Mouse (Mus musculus): ENCODE results near the gene Metrnl.

Gene Metrnl

DNA sequence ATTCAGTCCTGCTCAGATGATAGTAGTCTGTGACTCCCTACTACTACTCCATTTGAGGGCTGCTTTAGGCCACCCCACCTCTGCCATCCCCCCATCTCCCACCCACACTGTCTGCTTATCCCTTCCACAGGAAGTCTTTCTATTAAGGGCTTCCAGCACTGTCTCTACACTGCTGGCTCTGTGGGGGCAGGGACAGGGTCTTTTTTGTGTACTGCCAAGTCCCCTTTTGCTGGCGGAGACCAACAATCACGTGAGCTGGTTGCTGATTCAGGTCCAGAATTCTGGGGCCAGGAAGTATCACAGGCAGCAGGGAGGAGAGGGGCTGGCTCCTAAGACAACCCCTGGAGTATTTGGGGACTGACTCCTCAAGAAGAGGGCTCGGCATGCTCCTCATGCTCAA, 18.1 kb upstream of the Metrnl start:
- in situ Hi-C loops (cut with MboI, MseI), result no loop called here

DNA sequence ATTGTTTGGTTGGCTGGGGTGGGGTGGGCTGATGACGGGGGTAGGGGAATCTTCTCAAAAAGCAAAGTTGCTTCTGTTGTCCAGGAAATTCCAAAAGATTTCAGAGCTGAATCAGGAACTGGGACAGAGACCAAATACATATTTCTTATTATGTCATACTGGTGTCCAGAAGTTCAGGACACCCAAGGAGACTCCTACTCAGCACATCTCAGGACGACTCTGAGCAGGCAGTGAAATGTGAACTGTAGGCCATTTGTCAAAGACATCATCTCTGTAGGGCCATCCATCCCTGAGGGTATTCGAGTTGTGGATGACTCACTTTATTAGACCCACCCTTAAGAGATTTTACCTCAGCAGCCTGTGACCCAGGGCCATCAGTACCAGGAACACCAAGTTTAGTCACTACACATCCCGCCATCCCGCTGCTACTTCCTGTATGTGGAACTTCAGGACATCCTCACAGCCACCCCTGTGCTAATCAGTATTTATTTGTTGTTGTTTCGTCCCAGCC, 15.8 kb upstream of the Metrnl start:
- in situ Hi-C loops (cut with MboI, MseI), result no loop called here

DNA sequence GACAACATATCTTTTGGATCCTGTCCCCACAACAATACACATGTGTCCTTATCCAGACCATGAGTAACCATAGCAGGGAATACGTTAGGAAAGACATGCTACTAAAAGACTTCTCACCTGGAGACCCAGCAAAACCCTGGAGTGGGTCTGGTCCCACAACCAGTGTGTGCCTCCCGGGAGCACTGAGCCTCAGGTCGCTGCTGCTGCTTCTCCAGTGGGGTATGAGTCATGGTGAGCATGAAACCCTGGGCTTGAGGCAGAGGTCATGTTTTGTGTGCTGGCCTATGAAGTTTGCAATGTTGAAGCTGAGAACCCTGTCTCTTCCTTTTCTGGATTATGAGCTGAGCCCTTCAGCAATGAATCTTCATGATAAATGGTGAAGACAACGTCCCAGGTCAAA, 15.3 kb upstream of the Metrnl start:
- in situ Hi-C loops (cut with MboI, MseI), result no loop called here

- in situ Hi-C loops (cut with MboI, MseI), result no loop called here
Observed at GRCm38 (mm10) chr11:121686674-121687073, 14.7 kb upstream of the Metrnl start.

DNA sequence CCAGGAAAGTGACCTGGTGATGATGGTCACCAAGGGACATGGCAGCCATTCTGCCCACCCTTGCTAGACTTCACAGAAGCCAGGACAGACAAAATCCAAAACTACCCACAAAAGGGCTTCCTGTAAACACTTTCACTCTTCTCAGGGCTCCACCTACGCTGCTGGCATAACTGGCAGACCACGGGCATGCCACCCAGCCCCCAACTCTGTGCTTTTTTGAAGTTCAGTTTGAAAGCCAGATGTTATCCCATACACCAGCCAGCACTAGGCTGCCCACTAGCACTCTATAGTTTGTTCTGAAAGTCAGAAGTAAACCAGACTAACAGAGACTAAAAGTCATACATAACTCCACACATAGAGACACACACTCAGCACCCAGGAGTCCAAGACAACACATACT, 13.3 kb upstream of the Metrnl start:
- in situ Hi-C loops (cut with MboI, MseI), result no loop called here

DNA sequence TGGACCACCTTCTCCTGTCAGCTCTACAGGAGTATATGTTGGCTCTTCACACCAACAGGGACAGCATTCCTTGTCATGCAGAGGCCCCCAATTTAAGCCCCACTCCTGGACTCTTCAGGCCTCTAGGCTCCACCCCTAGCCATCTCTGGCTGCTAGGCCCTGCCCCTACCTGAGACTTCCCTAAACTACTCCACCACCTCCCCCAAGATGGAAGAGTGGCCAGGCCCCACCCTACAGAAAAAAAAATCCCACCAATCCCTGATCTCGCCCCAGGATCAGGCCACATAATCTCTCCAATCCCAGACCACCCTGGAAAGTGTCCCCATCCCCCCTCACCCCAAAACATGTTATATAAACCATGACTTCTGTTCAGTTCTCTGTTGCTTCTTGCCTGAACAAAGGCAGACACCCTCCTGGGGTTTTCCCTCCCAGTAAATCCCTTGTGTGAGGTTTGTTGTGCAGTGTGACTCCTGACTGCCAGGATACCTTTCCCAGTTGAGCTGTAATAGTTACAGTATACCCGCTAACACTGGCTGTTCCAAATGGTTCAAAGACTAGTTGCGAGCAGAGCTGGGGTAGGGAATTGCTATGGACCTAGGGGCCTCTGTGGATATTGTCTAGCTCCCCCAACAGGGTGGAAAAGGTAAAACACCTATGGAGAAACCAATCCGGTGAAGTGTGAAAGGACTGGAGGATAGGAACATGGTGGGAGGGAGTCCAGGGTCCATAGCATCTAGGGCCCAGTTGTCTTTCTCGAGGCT, 5.9 kb upstream of the Metrnl start:
- in situ Hi-C loops (cut with MboI, MseI), result no loop called here

DNA sequence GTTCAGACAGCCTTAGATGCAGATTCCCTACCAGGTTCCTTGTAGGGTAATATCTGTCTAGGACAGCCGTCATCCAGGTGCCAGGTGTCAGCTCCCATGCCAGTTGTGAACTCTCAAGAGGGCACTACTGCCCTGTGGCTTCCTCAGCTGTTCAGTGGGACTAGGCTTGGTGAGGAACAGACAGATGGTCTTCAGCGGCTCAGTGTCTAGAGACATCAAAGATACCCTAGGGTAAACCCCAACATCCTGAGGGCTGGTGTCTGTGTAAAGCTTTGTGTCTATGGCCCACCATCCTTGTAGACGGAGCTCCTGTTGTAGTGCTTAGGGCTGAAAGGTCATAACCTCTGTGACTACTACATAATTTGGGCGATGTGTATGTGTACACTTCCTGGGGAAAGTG, 4.1 kb upstream of the Metrnl start:
- in situ Hi-C loops (cut with MboI, MseI), result no loop called here

GRCm38 (mm10) chr11:121698381-121698955, 2.9 kb upstream of the Metrnl start:
- in situ Hi-C loops (cut with MboI, MseI), result no loop called here

DNA sequence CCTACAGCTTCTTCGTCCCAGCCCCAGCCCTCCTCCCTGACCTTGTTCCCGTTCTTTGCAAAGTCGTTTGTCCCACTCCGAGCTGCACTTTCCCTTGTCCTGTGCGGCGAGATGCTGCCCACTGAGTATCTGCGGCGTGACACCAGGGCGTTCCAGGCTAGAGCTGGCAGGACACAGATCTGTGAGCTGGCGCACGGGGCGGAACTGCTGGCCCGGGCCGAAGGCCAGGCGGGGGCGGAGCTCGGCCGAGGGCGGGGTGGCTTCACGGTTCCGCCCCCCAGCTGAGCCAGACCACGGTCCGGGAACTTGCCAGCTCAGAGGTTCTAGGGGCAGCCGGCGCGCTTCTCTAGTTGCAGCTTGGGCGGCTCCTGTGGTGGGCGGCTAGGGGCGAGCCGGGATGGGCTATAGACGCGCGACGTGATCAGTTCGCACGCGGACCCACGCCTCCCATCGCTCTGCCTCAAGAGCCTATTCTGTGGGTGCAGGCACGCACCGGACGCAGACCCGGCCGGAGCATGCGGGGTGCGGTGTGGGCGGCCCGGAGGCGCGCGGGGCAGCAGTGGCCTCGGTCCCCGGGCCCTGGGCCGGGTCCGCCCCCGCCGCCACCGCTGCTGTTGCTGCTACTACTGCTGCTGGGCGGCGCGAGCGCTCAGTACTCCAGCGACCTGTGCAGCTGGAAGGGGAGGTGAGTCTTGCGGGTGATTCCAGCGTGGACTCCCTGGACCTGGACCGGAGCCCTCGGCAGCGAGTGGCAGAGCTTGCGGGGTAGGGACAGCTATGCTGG, 959 bp downstream of the Metrnl start:
- in situ Hi-C loops (cut with MboI, MseI), result no loop called here

GRCm38 (mm10) chr11:121702895-121703618, 1.7 kb downstream of the Metrnl start:
- in situ Hi-C loops (cut with MboI, MseI), result no loop called here

- in situ Hi-C loops (cut with MboI, MseI), result no loop called here
Observed at GRCm38 (mm10) chr11:121703619-121704215, 2.4 kb downstream of the Metrnl start.

DNA sequence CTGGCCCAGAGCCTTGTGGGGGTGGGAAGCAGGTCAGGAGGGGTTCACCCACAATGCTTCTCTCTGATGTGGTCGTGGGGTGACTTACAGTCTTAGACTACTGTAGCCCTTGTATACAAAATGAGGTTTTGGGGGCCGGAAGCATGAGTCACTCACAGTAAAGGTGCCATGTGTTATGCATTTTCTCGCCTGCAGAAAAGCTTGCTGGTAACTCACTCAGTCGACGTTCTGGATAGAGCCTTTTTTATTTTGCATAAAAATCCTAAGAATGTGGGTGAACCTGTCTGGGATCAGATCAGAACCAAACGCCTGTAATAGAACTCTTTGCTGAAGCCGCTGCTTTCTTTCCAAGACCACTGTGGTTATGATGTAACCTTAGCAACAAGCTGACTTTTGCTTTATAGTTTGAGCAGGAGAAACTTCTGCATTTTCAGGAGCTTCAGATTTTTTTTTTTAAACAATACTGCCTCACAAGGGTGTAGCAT, 5.2 kb downstream of the Metrnl start:
- in situ Hi-C loops (cut with MboI, MseI), result no loop called here

DNA sequence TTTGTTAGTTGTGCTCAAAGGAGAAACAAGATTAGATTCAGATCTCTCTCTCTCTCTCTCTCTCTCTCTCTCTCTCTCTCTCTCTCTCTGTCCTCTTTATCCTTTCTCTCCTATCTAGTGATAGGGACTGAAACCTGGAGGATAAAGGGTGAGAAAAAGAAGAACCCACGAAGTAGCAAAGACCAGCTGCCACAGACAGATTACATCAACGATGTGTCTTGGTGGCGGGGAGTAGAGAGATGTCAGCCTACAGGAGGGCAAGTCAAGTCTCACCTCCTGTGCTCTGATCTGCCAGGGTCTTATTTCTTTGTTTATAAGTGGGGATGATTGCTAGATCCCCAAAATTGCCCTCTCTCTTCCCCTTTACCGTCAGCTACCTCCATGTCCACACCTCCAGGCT, 7.9 kb downstream of the Metrnl start:
- in situ Hi-C loops (cut with MboI, MseI), result no loop called here

GRCm38 (mm10) chr11:121710245-121710644, 8.9 kb downstream of the Metrnl start:
- in situ Hi-C loops (cut with MboI, MseI), result no loop called here

- in situ Hi-C loops (cut with MboI, MseI), result no loop called here
Observed at GRCm38 (mm10) chr11:121712987-121713386, 11.6 kb downstream of the Metrnl start.

- in situ Hi-C loops (cut with MboI, MseI), result no loop called here
Observed at GRCm38 (mm10) chr11:121713569-121713968, 12.2 kb downstream of the Metrnl start.

DNA sequence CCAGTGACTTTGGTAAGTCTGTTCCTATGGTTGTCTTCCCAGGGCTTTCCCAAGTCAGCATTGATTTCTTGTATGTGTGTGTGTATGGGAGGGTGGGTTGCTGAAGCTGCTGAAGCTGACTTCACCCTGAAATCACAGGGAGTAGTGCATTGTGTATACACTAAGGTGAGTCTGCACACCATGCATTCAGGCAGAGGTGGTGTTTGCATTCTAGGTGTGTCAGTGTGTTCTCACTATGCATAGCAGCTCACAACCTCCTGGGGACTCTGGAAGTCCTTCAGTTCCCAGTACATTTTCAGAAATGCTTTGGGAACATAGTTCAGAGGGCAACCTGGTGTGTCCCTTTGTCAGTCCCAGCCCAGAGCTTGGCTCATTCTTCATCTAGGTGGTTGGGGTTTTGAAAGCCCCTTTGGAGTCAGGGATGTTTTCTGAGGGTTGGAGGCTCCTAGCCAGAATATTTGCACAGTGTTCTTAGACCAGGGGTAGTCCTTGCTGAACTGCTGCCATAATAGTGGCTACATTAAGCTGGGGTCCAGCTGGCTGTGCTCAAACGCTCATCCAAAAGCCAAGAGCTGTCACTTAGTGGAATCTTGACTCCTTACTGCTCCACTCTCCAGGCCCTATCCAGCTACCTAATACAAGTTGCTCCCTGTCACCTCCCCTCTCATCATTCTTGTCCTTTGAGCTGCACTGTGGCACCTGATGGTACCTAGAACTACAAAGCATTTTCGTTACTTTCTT, 13.6 kb downstream of the Metrnl start:
- in situ Hi-C loops (cut with MboI, MseI), result no loop called here

DNA sequence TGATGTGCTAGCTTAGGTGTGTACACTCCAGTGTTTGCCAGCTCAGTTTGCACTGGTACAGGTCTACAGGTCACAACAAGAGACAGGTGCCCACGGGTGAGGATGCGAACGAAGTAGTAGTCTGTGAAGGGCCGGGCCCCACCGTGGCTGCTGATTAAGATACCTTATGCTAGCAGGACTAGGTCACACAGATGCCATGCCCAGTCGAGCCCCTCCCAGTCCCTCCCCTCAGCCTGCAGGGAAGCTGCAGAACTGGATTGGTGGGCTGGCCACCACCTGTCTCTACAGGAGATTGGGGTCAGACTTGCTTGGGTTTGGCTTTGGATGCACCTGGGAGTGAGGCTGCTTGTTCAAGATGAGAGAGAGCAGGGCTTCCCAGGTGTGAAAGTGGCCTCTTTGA, 16.4 kb downstream of the Metrnl start:
- in situ Hi-C loops (cut with MboI, MseI), result no loop called here

- in situ Hi-C loops (cut with MboI, MseI), result no loop called here
Observed at GRCm38 (mm10) chr11:121720752-121721151, 19.4 kb downstream of the Metrnl start.

- in situ Hi-C loops (cut with MboI, MseI), result no loop called here
Observed at GRCm38 (mm10) chr11:121722434-121722833, 21.1 kb downstream of the Metrnl start.

DNA sequence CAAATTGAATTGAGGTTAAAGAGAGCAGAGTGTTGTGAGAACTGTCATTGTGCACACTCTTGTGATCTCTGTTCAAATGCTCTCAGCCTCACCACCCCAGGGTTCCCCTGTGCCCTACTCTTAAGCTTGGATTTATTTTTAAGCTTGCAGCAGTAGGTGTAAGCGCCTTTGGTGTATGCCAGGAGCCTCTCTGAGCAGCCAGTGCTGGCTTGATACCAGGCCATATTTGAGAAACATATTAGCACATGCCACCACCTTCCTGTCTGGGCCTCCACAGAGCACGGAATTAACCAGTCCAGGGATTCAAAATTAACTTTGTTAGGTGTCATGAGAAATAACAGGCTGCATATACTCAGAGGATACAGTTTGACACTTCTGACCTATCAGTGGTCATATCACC, 25.3 kb downstream of the Metrnl start:
- in situ Hi-C loops (cut with MboI, MseI), result no loop called here

Measured in T-helper 17 cell (primary cell).